Mouse (Mus musculus): ENCODE measurements around the gene Gm21425.
"Not testable (repeated sequence)": the region's sequence is repeated elsewhere in the genome, so short reads cannot be mapped to it uniquely, and the experiment has no call there.

The Gm21425 gene

DNA sequence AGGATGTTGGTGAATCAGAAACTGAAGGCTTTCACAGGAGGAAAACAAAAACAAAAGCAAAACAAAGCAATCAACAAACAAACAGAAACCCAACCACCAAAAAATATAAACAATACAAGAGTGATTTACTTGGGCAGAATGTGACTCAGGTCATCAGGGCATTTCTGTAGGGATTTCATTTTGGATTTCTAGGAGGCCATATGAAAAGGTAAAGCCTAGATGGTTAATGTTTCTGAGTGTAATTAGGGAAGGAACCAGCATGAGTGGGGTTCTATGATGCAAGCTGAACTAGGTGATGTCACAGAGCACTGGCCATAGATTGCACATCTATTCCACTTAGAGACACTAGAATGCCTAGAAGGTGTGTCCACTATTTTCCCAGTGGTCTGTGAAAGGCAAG, at the start of gene Gm21425:
Gm21425 (plus strand) TSS at position 301 of the 400 bp plus-strand sequence.
- DNase-seq, result not testable (repeated sequence)

DNA sequence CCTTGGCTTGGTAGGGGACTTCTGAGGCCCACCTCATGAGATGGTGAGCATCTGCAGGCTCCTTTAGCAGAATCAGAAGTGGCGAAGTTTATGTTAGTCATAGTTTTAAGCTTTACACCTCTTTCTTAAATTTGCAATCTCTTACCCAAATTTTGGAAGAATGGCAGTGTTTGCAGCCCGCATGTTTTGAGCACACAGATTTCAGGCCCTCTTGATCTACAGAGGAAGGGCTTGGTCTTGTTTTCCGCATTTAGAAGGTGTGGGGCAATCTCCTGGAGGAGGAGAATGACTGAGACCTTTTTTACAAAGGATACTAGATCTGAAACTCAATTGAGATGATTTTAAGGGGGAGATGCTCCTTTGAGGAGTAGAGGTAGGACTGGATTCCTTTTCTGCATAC, 28.4 kb upstream of the Gm21425 start, which contains the start of gene Gm21891:
Gm21891 (minus strand) TSS at position 101 of the 400 bp plus-strand sequence.
- DNase-seq, result not testable (repeated sequence)

Data from retina, postnatal 1 day (tissue).